Mouse (Mus musculus) heart, adult 2 months (tissue): ENCODE measurements around the gene Parp6.

Experiments used
- EP300 ChIP-seq: fragments of 200-500 bp; IDR thresholded peaks from 2 replicates; pipeline ENCODE4 v1.6.1; 2011; ENCODE audit warnings: low read depth, low read length, control low read depth; ENCODE audit not compliant: insufficient read depth
- POLR2A ChIP-seq: fragments of 200-500 bp; IDR thresholded peaks from 2 replicates; pipeline ENCODE4 v1.6.1; 2011; ENCODE audit warnings: mild to moderate bottlenecking, low read depth, low read length, control low read depth; ENCODE audit not compliant: insufficient read depth

- TF ChIP-seq POLR2A, result no peak
- no peak for TF ChIP-seq EP300
These were observed 24.2 kb downstream of the Parp6 start for GRCm38 (mm10) chr9:59641320-59641719.
